Mouse (Mus musculus) embryonic facial prominence, embryonic 11.5 days (tissue): ENCODE measurements around the gene Tusc2. TPM values are rescaled to one million over a fixed set of nuclear protein-coding genes. Genes with fewer than 3 reads are reported as not detected.
"Not testable (repeated sequence)": the region's sequence is repeated elsewhere in the genome, so short reads cannot be mapped to it uniquely, and the experiment has no call there.

ENCODE experiments used
- ATAC-seq: fragments of 200-750 bp; cut with Nextera tagmentation; replicated peaks from 2 replicates; pipeline ENCODE4 v1.8.0; 2017; ENCODE audit warnings: low read depth; ENCODE audit not compliant: insufficient number of reproducible peaks, low FRiP score, low TSS enrichment
- DNase-seq: peaks from one replicate; pipeline ENCODE4 v3.0.0-alpha.2; 2015; ENCODE audit warnings: low spot score
- H3K27ac ChIP-seq: fragments of 300-500 bp; sonication (generic); replicated peaks from 2 replicates; pipeline ENCODE4 v1.5.1; 2014; ENCODE audit warnings: mild to moderate bottlenecking, low read depth, low read length, control low read depth
- H3K27me3 ChIP-seq: fragments of 300-500 bp; sonication (generic); 2 replicates; pipeline ENCODE4 v1.6.1; 2014; ENCODE audit warnings: mild to moderate bottlenecking, low read length, moderate library complexity, mixed read lengths; ENCODE audit not compliant: control insufficient read depth, insufficient read depth
- H3K36me3 ChIP-seq: fragments of 300-500 bp; sonication (generic); replicated peaks from 2 replicates; pipeline ENCODE4 v1.6.1; 2014; ENCODE audit warnings: low read depth, mild to moderate bottlenecking, low read length, moderate library complexity, mixed read lengths; ENCODE audit not compliant: control insufficient read depth, insufficient read depth
- H3K4me1 ChIP-seq: fragments of 300-500 bp; sonication (generic); 2 replicates; pipeline ENCODE4 v1.6.1; 2014; ENCODE audit warnings: low read length, mixed read lengths; ENCODE audit not compliant: control insufficient read depth, insufficient read depth
- H3K4me2 ChIP-seq: fragments of 300-500 bp; sonication (generic); 2 replicates; pipeline ENCODE4 v1.6.1; 2014; ENCODE audit warnings: low read depth, mild to moderate bottlenecking, control low read depth, low read length, moderate library complexity
- H3K4me3 ChIP-seq: fragments of 300-500 bp; sonication (generic); 2 replicates; pipeline ENCODE4 v1.5.1; 2014; ENCODE audit warnings: low read depth, low read length, control low read depth
- H3K9ac ChIP-seq: fragments of 300-500 bp; sonication (generic); replicated peaks from 2 replicates; pipeline ENCODE4 v1.6.1; 2014; ENCODE audit warnings: mild to moderate bottlenecking, control low read depth, low read length
- H3K9me3 ChIP-seq: fragments of 300-500 bp; sonication (generic); replicated peaks from 2 replicates; pipeline ENCODE4 v1.6.1; 2016; ENCODE audit warnings: mild to moderate bottlenecking, low read length, inconsistent platforms, mixed read lengths; ENCODE audit not compliant: control insufficient read depth
- WGBS: fragments of 180-500 bp; shearing (Covaris S2); extraction: QIAGEN DNeasy Blood & Tissue Kit; methylation state at CpG from one replicate; pipeline ENCODE4 v1.1.7; 2014; 5-methylcytosine and 5-hydroxymethylcytosine counted together
- polyA plus RNA-seq: library from polyadenylated mRNA; unstranded; fragments of >200 nt; fragmentation: Nextera tagmentation; extraction: Ambion mirVana; gene quantifications from 2 replicates; pipeline ENCODE4 v1.2.1, GENCODE M21; 2014

Gene Tusc2
- polyA plus RNA-seq, 1 experiment from 2014 or later: 68.5 TPM

DNA sequence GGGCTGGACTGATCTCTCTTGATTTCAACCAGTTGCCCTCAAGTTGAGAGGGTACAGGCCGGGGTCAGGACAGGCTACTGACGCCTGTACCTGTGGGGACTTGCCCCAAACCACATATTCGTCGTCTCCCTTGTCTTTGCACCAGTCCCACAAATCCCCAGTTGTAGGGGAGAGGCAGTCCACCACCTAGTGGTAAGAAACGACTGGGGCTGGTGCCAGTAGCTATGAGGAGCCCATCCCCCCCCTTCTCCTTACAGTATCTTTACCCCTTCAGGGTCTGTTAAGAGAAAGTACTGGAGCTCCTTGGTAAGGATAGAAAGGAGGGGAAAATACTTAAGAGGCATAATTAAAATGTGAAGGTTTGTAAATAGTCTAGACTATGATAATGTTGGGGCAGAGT, 2.5 kb downstream of the Tusc2 start:
- not testable (repeated sequence) for H3K36me3 ChIP-seq

GRCm38 (mm10) chr9:107566041-107566709, 3.1 kb downstream of the Tusc2 start:
- Histone ChIP-seq H3K9ac (no peak overlapping the region), H3K4me1 (0 out of 2 replicates have a peak, but pooled peaks cover 6% of the 10 kb centered on the region), H3K36me3 (peaks cover 7% of the 10 kb centered on the region), H3K27ac (peak overlapping the region; percentile 23; the same call in 1 of the 2 replicates), H3K4me3 (no peak overlapping the region), H3K4me2 (no peak overlapping the region), H3K27me3 (no peaks in the 10 kb centered on the region), H3K9me3 (no peaks in the 10 kb centered on the region)
- ATAC-seq: no peak
- peak; percentile 82 for DNase-seq
- WGBS: 62% methylated on average over 15 of the region's 15 CpGs

More for the DNA sequence above, 2.5 kb downstream of the Tusc2 start:
- 50% methylated on average over 5 of the region's 5 CpGs for WGBS
- H3K4me1 ChIP-seq, DNase-seq, H3K27me3 ChIP-seq, H3K4me3 ChIP-seq, H3K9ac ChIP-seq, H3K4me2 ChIP-seq, ATAC-seq, H3K9me3 ChIP-seq, H3K27ac ChIP-seq: not testable (repeated sequence)

GRCm38 (mm10) chr9:107566855-107567254, 3.8 kb downstream of the Tusc2 start:
- Histone ChIP-seq H3K4me3 (no peak overlapping the region), H3K27ac (peak overlapping the region; percentile 36; the same call in 1 of the 2 replicates), H3K4me2 (peak overlapping the region; percentile 51; the same call in 1 of the 2 replicates)

GRCm38 (mm10) chr9:107567702-107568319, 4.8 kb downstream of the Tusc2 start, which contains the start of gene Hyal2:
Gene Hyal2 (plus strand): TSS chr9:107567945.
- Histone ChIP-seq H3K9ac (peak within 1 kb of the TSS; percentile 87), H3K9me3 (no peaks in the 10 kb centered on the region), H3K27ac (peak within 1 kb of the TSS; percentile 66), H3K36me3 (peaks cover 5% of the 10 kb centered on the region), H3K27me3 (no peaks in the 10 kb centered on the region), H3K4me1 (0 out of 2 replicates have a peak, but pooled peaks cover 6% of the 10 kb centered on the region), H3K4me2 (peak within 1 kb of the TSS; percentile 51), H3K4me3 (peak within 1 kb of the TSS; percentile 86)
- ATAC-seq (no peak), DNase-seq (no peak)
- 4% methylated on average over 18 of the region's 18 CpGs for WGBS

More at GRCm38 (mm10) chr9:107566855-107567254, 3.8 kb downstream of the Tusc2 start:
- Histone ChIP-seq H3K36me3 (peaks cover under 1% of the 10 kb centered on the region), H3K4me1 (0 out of 2 replicates have a peak, but pooled peaks cover 6% of the 10 kb centered on the region), H3K9ac (no peak overlapping the region), H3K27me3 (no peaks in the 10 kb centered on the region), H3K9me3 (no peaks in the 10 kb centered on the region)
- 41% methylated on average over 3 of the region's 3 CpGs for WGBS
- no peak for ATAC-seq
- DNase-seq: no peak

DNA sequence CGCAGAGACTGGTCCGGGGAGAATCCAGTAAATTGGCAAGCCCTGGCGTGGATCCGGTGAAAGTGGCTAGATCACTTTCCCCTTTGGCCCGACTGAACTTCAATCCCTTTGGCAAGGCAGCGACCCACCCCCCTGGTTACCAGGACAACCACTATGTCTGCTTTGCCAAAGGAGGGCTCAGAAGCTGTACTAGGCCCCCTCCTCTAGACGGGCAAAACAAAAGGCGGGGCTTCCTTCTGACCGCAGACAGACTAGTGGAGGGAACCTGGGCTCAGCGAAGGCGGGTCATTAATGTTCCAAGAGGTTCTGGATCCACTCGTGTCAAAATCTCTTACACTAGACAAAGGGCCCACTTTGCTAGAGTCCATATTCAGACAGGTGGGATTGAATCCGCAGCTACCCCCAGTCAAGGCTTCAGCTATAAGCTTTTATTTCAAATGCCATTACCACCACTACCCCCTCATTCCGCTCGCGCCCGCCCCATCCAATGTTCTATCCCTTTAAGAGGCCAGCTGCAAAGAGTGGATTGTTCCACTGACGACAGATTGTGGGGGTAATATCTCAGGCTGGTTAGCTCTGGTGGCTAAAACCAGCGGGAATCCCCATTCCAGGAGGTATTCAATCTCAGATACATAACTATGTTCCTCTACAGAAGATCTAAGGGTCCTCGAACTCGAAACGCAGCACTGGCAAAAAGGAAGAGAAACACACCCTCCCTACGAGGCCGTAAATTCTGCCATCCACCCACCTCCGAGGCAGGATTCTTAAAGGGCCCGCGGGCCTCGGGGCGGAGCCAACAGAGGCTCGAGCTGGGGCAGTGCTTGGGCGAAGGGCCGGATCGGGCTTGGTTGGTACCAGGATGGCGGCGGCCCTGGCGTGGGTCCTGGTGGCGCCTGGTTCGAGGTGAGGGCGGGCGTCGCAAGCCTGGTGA, 5.5 kb downstream of the Tusc2 start:
- Histone ChIP-seq H3K4me2 (peak overlapping the region; percentile 51), H3K27me3 (no peaks in the 10 kb centered on the region), H3K9me3 (no peaks in the 10 kb centered on the region), H3K36me3 (peaks cover 5% of the 10 kb centered on the region), H3K27ac (peak overlapping the region; percentile 66; the same call in 1 of the 2 replicates), H3K4me3 (peak overlapping the region; percentile 86), H3K4me1 (0 out of 2 replicates have a peak, but pooled peaks cover 6% of the 10 kb centered on the region), H3K9ac (peak overlapping the region; percentile 87)
- whole genome bisulfite sequencing: 0% methylated on average over 41 of the region's 41 CpGs
- ATAC-seq (peak; percentile 83), DNase-seq (peak; percentile 94)

DNA sequence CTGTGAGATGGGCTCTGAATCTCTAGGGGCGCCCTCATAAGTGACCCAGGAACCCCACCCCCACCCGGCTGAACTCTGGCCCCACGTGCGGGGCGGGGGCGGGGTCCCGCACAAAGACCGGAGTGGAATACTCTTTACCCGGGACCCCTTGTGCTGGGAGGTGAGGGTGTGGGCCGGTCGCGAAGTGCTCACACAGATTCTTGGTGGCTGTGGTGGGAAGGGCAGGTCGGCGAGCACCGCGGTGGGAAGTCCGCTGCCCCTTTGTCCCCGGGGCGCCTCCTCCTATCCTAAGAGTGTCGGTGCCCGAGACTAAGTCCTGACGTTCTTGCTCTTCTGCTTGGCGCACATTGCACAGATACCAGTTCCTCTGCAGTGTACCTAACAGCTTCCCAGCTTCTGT, 6.2 kb downstream of the Tusc2 start:
- peak overlapping the region; percentile 87 for H3K9ac ChIP-seq
- peak overlapping the region; percentile 51 for H3K4me2 ChIP-seq
- DNase-seq: no peak
- peak; percentile 1; the same call in 1 of the 2 replicates for ATAC-seq
- under 1% methylated on average over 23 of the region's 23 CpGs for WGBS
- H3K4me1 ChIP-seq: 0 out of 2 replicates have a peak, but pooled peaks cover 6% of the 10 kb centered on the region
- H3K27ac ChIP-seq: peak overlapping the region; percentile 66; the same call in 1 of the 2 replicates
- H3K9me3 ChIP-seq: no peaks in the 10 kb centered on the region
- H3K36me3 ChIP-seq: peaks cover 5% of the 10 kb centered on the region
- peak overlapping the region; percentile 86 for H3K4me3 ChIP-seq
- no peaks in the 10 kb centered on the region for H3K27me3 ChIP-seq

- WGBS: 50% methylated on average over 13 of the region's 13 CpGs
- Histone ChIP-seq H3K4me3 (peak overlapping the region; percentile 86), H3K27ac (no peak overlapping the region), H3K4me1 (0 out of 2 replicates have a peak, but pooled peaks cover 6% of the 10 kb centered on the region), H3K9me3 (no peaks in the 10 kb centered on the region), H3K27me3 (no peaks in the 10 kb centered on the region), H3K36me3 (peaks cover 7% of the 10 kb centered on the region), H3K4me2 (peak overlapping the region; percentile 51), H3K9ac (peak overlapping the region; percentile 87)
- DNase-seq: no peak
- ATAC-seq: no peak
These were observed 7.0 kb downstream of the Tusc2 start for GRCm38 (mm10) chr9:107570016-107570415.
